ENCODE assay signal across 8 mouse cellular contexts in the genomic region with DNA sequence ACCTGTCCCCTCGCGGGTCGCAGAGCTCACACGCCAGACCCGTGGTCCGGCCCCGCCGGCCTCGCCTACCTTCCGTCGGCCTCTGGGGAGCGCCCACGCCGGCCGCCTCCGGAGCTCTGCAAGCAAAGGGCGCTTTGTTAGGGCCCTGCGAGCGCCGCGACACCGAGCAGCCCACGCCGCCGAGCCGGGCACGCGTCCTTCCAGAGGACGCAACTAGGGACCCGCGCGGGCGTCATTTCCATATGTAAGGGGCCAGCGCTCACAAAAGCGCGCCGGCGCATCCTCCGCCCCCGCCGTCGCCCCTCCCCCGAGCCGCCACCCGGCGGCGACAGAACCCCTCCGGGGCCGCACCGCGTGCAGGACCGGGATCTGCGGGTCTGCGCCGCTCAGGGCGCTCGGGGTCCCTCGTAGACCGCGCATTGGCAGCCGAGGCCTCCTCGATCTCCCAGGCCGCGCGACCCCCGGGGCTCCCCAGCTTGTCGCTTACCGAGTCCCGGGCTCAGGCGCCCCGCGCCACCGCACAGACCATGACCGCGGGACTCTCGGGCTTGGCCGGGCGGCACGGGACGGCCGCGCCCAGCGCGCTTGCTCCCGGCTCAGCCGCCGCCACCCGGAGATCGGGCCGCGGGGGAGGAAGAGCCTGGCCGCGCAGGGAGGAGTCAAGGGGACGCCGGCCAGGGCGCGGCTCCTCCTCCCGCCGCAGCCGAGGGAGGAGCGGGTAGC. TPM values are rescaled to one million over a fixed set of nuclear protein-coding genes. Genes with fewer than 3 reads are reported as not detected.
DNase-seq lines count a peak whose midpoint lies in the region; ATAC-seq and TF ChIP-seq lines count a peak whose summit lies in the region.

No protein-coding gene starts in this region.

- H3K4me3 ChIP-seq in MEL (ENCODE audit: control insufficient read depth in 1 of 2, insufficient read depth in 1 of 2, low read depth in 2 of 2, low read length in 2 of 2) = peak overlapping the region; percentile 83
- peak overlapping the region; percentile 82 for H3K4me3 ChIP-seq in forebrain, embryonic 15.5 days
- peak overlapping the region; percentile 73 for H3K4me3 ChIP-seq in layer of hippocampus, adult 2 months

- peak overlapping the region; percentile 72 for H3K27ac ChIP-seq in MEL (ENCODE audit: control insufficient read depth, low read depth, low read length)
- H3K27ac ChIP-seq in forebrain, embryonic 15.5 days (replicated peaks) = peak overlapping the region; percentile 91
- peak overlapping the region; percentile 97 for H3K27ac ChIP-seq in layer of hippocampus, adult 2 months

- peak overlapping the region; percentile 78 for H3K4me2 ChIP-seq in forebrain, embryonic 15.5 days (replicated peaks)

- TF ChIP-seq POLR2A in MEL (IDR thresholded peaks at IDR 0.05; ENCODE audit: control insufficient read depth in 1 of 2, insufficient read depth in 1 of 2, low read depth in 1 of 2, low read length in 2 of 2, poor library complexity in 1 of 2) = peak; percentile 26 to 85

- no peak for TF ChIP-seq RAD21 in MEL (IDR thresholded peaks at IDR 0.05; ENCODE audit: low read depth, low read length)

- under 1% methylated on average over 94 of the region's 101 CpGs for WGBS in forebrain, embryonic 15.5 days

- peak; percentile 85 for DNase-seq in MEL (ENCODE audit: low read depth, low spot score)
- DNase-seq in cerebellum, adult 18-20 months = peak; percentile 57 to 69
- peak; percentile 77 for DNase-seq in heart, postnatal 25 days (ENCODE audit: low spot score)
- DNase-seq in layer of hippocampus, adult 2 months (ENCODE audit: low spot score in 2 of 2) = peak; percentile 40 to 57
- peak; percentile 85 for DNase-seq in lung, postnatal 10 days
- DNase-seq in ovary, postnatal 14 days (ENCODE audit: low spot score) = peak; percentile 66
- DNase-seq in thymus, postnatal 14 days = peak; percentile 81

- no peaks in the 10 kb centered on the region for H3K27me3 ChIP-seq in MEL (ENCODE audit: control insufficient read depth in 1 of 2, insufficient read depth in 2 of 2, low read length in 2 of 2)
- no peaks in the 10 kb centered on the region for H3K27me3 ChIP-seq in forebrain, embryonic 15.5 days

- H3K79me2 ChIP-seq in MEL (ENCODE audit: control insufficient read depth, insufficient read depth, low read length, poor library complexity) = peaks cover 39% of the 10 kb centered on the region

- H3K4me1 ChIP-seq in MEL (ENCODE audit: control insufficient read depth in 1 of 2, insufficient read depth in 2 of 2, low read length in 2 of 2) = peaks cover 6 to 12% of the 10 kb centered on the region in 2 experiments
- H3K4me1 ChIP-seq in forebrain, embryonic 15.5 days = peaks cover 46% of the 10 kb centered on the region

- no peaks in the 10 kb centered on the region for H3K9me3 ChIP-seq in MEL (replicated peaks; ENCODE audit: insufficient read depth, low read length)
- H3K9me3 ChIP-seq in forebrain, embryonic 15.5 days = no peaks in the 10 kb centered on the region

- H3K9ac ChIP-seq in MEL (ENCODE audit: control insufficient read depth, low read depth, low read length, poor library complexity, severe bottlenecking) = peak overlapping the region; percentile 99
- H3K9ac ChIP-seq in forebrain, embryonic 15.5 days (replicated peaks) = peak overlapping the region; percentile 88

- no peak for TF ChIP-seq EP300 in MEL (IDR thresholded peaks at IDR 0.05; ENCODE audit: low read depth in 1 of 2, low read length in 2 of 2)

- peak; percentile 84 for ATAC-seq in forebrain, embryonic 15.5 days (replicated peaks)

- peaks cover 0 to 22% of the 10 kb centered on the region in 2 experiments; a peak in 2 of 4 replicates for H3K36me3 ChIP-seq in MEL (ENCODE audit: control insufficient read depth in 1 of 2, insufficient read depth in 2 of 2, low read length in 2 of 2)
- no peaks in the 10 kb centered on the region for H3K36me3 ChIP-seq in forebrain, embryonic 15.5 days

- TF ChIP-seq CTCF in MEL (IDR thresholded peaks at IDR 0.05 in 2 of 3, conservative IDR thresholded peaks at IDR 0.05 in 1 of 3; ENCODE audit: control insufficient read depth in 1 of 3, insufficient read depth in 1 of 3, low read depth in 2 of 3, low read length in 3 of 3, poor library complexity in 1 of 3, severe bottlenecking in 1 of 3) = no peak
- peak; percentile 31; the same call in 1 of the 2 replicates for TF ChIP-seq CTCF in layer of hippocampus, adult 2 months (conservative IDR thresholded peaks at IDR 0.05)

- intact Hi-C loops in heart, postnatal 25 days (cut with DNase I) = loop anchor here (5.0 kb wide), 1 partner anchor 36 kb away; no protein-coding TSS in a partner anchor

TF ChIP-seq in MEL, 35 proteins besides CTCF, POLR2A, EP300 and RAD21:
- TF ChIP-seq NRF1 (IDR thresholded peaks at IDR 0.05; ENCODE audit: insufficient read depth, low read depth, low read length, poor library complexity, severe bottlenecking) (peak; percentile 60), SIN3A (IDR thresholded peaks at IDR 0.05; ENCODE audit: low read length) (peak; percentile 81; the same call in 1 of the 2 replicates), NELFE (IDR thresholded peaks at IDR 0.05; ENCODE audit: low read depth, low read length) (peak; percentile 67), ZMIZ1 (IDR thresholded peaks at IDR 0.05; ENCODE audit: low read depth, low read length) (peak; percentile 19; the same call in 1 of the 2 replicates), TBP (IDR thresholded peaks at IDR 0.05; ENCODE audit: low read depth, low read length) (peak; percentile 14; the same call in 1 of the 2 replicates), USF2 (IDR thresholded peaks at IDR 0.05; ENCODE audit: borderline replicate concordance in 1 of 2, insufficient read depth in 1 of 2, low read depth in 1 of 2, low read length in 2 of 2) (no peak), TAL1 (IDR thresholded peaks at IDR 0.05; ENCODE audit: low read length) (no peak), HCFC1 (IDR thresholded peaks at IDR 0.05; ENCODE audit: low read depth, low read length) (peak; percentile 56; the same call in 1 of the 2 replicates), MYC (IDR thresholded peaks at IDR 0.05; ENCODE audit: low read depth, low read length) (peak; percentile 23; the same call in 1 of the 2 replicates), MAFK (IDR thresholded peaks at IDR 0.05; ENCODE audit: borderline replicate concordance, low read depth, low read length) (no peak), BHLHE40 (IDR thresholded peaks at IDR 0.05; ENCODE audit: borderline replicate concordance, low read depth, low read length) (0 out of 2 replicates have a peak, but pooled peaks have one; percentile 15), MXI1 (IDR thresholded peaks at IDR 0.05; ENCODE audit: low read depth, low read length) (peak; percentile 72), UBTF (IDR thresholded peaks at IDR 0.05; ENCODE audit: borderline replicate concordance, insufficient read depth, low read depth, low read length) (peak; percentile 32; the same call in 1 of the 2 replicates)
TF ChIP-seq in MEL: peak in this region for 10.

RNA-seq across cellular contexts. Expression of gene Nin, which starts 2.0 kb away (rescaled TPM):
- total RNA-seq in MEL (2012; rRNA removed) = 45.2 and 48.4 TPM in 2 replicates
- polyA plus RNA-seq in MEL (2012; ENCODE audit: insufficient read depth in 1 of 2, insufficient read length in 2 of 2, low read depth in 1 of 2, low replicate concordance in 2 of 2, missing spikeins in 1 of 2) = 10 to 100 TPM in 1 of 2 experiments, not detected in 1; 49.1 TPM
- polyA plus RNA-seq in forebrain, embryonic 15.5 days (2015; fragmentation: Nextera tagmentation; extraction: Ambion mirVana) = 33.5 and 34.9 TPM in 2 replicates
- total RNA-seq in heart, postnatal 25 days (2021) = 10 to 100 TPM; 17.2 to 18.2 TPM
- 10 to 100 TPM; 61.9 to 79.5 TPM for total RNA-seq in layer of hippocampus, adult 2 months (2021)

RNA-seq across cellular contexts. Expression of gene Abhd12b, which starts 42.4 kb away (rescaled TPM):
- 0.10 TPM in 1 of 2 replicates, not detected in the other for total RNA-seq in MEL (2012; rRNA removed)
- not detected for polyA plus RNA-seq in MEL (2012; ENCODE audit: insufficient read depth in 1 of 2, insufficient read length in 2 of 2, low read depth in 1 of 2, low replicate concordance in 2 of 2, missing spikeins in 1 of 2)
- not detected in 2 replicates for polyA plus RNA-seq in forebrain, embryonic 15.5 days (2015; fragmentation: Nextera tagmentation; extraction: Ambion mirVana)
- total RNA-seq in heart, postnatal 25 days (2021) = not detected
- total RNA-seq in layer of hippocampus, adult 2 months (2021) = not detected

Comparison
In these comparisons a context has a peak if more than half of its experiments do, and no peak if none do; other contexts are left out.
1. Peak in every context shown above with its lines: DNase-seq, ATAC-seq, H3K4me3 ChIP-seq and H3K27ac ChIP-seq.